Mouse (Mus musculus): ENCODE results near the gene H3f3b. TPM values are rescaled to one million over a fixed set of nuclear protein-coding genes. Genes with fewer than 3 reads are reported as not detected.
"Not testable (repeated sequence)": the region's sequence is repeated elsewhere in the genome, so short reads cannot be mapped to it uniquely, and the experiment has no call there.

Gene H3f3b
- total RNA-seq, 4 experiments from 2014 or later, result 92.7 to 141 (median 123) TPM

DNA sequence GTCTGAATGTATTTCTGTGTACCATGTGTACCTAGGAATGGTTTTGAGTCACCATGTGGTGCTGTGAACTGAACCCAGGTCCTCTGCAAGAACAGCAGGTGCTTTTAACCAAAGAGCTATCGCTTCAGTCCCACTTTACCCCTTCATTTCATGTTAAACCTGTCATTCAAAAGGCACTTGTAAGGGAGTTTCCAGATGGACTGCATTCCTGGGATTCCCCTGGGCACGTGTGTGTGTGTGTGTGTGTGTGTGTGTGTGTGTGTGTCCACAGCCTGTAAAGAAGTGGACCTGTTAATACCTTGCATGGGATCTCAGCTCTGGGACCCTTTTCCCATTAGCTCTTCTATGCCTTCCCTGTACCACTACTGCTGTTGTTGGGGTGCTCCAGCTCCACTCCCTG lies 21.8 kb upstream of the H3f3b start:
- no peak for DNase-seq (ENCODE audit: low spot score)

DNA sequence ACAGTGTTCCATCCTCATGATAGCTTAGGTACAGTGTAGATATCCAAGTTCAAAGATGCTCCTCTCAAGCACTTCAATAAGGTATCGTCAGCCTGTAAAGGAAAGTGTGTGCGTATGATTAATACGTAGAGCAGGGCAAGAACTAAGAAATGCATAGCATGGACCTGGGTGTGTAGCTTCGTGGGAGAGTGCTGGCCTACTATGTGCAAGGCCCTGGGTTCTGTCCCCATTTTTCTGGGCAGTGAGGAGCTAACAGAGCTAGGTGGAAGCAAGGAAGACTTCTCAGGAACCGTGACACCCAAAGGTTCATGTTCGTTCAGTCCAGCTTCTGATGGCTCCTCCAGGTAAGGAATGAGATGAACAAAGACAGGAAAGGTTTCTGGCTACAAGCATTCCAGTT lies 17.4 kb upstream of the H3f3b start:
- no peak for DNase-seq (ENCODE audit: low spot score)

DNA sequence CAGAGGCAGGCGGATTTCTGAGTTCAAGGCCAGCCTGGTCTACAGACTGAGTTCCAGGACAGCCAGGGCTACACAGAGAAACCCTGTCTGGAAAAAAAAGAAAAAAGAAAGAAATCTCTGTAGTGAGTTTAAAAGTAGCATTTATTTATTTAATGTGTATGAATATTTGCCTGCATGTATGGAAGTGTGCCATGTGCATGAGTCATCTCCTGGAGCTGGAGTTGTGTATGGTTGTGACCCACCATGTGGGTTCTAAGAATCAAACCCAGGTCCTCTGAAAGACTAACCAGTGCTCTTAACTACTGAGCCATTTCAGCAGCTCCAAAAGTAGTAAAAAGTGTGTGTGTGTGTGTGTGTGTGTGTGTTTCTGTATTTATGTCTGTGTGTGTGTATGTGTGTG lies 15.5 kb upstream of the H3f3b start:
- no peak for DNase-seq (ENCODE audit: low spot score)

DNA sequence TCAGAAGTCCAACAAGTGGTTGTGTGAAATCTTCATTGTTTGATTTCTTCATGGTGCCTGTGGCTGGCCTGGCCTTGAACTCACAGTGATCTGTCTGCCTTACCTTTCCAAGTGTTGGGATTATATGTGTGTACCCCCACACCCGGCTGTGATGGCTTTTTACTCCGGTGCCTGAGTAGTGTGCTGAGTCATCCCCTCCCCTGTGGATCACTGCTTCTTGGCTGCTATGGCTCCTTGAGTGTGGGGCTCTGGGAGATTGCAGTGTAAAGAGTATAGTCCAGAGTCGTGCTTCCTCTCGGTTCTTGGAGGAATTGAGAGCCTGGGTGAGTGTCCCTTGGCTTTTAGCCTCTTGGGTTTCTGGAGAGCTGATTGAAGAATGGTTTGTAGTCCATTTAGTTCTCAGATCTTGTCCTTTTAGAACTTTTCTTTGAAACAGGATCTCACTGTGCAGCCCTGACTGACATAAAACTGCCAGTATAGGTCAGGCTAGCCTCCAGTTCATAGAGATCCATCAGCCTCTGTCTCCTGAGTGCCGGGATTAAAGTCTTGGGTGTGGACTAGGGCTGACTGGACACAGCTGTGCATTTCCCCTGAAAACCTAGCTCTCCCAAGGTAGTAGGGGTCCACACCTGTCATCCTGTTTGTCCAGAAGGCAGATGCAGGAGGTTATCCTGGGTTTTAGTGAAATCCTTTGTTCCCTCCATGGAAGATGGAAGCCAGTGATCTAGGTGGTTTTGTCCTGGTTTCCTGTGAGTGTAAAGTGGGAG lies 14.8 kb upstream of the H3f3b start:
- no peak for DNase-seq (ENCODE audit: low spot score)

DNA sequence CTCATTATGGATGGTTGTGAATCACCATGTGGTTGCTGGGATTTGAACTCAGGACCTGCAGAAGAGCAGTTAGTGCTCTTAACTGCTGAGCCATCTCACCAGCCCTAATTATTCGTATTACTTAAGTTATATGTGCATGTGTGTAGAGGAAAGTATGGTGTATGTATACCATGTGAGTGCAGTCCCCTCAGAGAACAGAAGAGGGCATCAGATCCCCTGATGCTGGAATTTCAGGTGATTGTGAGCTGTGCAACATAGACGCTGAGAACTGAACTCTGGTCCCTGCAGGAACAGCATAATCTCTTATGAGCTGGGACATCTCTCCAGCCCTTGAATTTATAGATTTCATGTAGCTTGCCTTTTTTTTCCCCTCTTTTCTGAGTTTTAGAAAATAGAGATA lies 14.1 kb upstream of the H3f3b start:
- DNase-seq (ENCODE audit: low spot score), result no peak

DNA sequence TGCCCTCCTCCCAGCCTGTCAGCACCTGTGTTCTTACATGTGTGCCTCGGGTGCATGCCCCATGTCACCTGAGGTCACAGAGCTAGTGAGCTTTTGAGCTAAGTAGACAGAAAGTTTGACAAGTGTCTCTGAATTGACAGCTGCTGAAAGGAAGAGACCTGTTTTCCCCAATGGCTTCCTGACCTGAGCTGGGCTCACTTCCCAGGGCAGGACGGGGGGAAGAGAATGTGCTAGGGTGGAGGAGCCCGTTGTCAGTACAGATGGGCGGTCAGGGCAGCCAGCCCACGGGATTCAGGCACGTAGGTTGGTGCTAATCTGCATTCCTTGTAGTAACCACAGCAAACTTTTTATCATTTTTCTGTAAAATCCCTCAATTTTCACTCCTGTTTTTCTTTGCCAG lies 12.8 kb upstream of the H3f3b start:
- no peak for DNase-seq (ENCODE audit: low spot score)

DNA sequence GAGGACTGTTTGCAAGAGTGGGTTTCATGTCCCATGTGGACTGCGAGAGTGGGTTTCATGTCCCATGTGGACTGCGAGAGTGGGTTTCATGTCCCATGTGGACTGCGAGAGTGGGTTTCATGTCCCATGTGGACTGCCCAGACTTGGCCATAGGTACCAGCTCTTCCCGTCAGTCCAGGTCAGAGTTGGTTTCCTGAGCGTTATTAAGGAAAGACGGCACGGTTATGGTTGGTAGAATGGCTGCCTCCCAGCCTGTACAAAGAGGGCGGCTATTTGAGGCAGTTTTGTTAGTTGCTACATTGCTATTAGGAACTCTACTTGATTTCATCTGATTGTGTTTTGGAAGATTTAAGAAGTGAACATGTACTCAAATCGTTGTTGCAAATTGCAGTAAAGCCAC lies 10.1 kb upstream of the H3f3b start:
- DNase-seq (ENCODE audit: low spot score), result no peak

DNA sequence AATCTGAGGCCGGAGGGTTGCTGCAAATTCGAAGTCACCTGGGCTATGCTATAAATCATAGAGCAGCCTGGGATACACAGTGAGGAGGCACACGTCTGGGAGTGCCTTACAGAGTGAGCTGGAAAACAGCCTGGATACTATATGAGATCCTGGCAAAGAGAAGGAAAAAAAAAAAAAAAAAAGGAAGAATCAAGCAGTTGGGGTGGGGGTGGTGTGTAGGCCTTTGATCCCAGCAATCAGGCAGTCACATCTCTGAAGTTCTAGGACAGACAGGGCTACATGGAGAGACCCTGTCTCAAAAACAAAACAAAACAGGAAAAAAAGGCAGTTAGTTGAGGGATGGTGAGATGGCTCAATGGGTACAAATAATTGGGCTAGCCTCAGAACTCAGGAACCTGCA lies 8.9 kb upstream of the H3f3b start:
- DNase-seq (ENCODE audit: low spot score), result no peak

DNA sequence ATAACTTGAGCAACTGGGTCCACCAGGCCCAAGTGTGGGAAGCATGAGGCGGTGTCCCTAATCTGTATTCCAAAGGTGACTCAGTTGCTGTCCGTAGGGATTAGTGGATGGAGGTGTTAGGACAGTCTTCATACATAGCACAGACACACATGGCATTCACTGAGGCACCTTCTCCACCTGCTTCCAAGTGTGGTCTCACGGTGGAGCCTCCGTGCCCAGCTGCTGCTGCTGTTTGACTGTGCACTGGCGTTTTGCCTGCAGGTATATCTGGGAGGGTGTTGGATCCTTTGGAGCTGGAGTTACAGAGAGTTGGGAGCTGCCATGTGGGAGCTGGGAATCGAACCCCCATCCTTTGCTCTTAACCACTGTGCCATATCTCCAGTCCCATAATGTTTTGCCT lies 6.8 kb upstream of the H3f3b start:
- no peak for DNase-seq (ENCODE audit: low spot score)

DNA sequence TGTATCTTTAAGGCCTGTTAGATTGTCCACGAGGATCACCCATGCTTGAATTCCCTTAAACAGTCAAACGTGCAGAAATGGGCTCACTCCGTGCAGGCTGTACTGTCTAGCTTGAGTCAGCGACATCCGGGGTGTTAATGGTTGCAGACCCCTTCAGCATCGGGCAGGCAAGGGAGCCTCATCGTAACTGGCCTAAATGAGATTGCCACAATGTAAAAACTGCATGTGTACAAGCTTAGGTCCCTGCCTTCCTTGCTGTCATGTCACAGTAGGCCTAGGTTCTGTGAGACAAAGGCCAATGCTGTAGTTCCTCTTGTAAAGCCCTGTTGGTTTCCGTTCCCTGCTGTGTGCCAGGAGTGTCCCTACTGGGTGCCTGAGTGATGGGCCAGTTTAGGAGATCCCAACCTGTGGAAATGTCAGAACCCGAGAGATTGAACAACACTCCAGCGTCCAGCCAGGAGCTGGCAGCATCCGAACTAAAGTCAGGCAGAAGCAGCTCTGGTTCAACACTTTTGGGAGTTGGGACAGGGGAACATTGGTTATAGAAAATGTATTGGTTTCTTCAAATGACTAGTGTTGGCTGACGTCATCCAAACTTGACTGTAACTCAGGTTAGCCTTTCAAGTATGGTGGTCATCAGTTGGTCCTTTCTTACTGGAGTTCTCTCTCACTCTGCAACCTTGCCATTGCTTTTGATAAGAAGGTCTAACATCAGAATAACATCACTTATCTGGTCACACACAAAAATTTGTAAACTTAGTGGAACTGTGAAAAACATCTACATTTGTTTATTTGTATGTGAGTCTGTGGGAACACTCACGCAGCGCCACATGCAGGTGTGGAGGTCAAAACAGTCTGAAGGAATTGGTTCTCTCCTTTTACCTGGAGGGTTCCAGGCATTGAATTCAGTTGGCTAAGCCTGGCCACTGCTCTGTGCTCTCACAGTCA lies 3.4 kb upstream of the H3f3b start:
- DNase-seq (ENCODE audit: low spot score), result no peak

DNA sequence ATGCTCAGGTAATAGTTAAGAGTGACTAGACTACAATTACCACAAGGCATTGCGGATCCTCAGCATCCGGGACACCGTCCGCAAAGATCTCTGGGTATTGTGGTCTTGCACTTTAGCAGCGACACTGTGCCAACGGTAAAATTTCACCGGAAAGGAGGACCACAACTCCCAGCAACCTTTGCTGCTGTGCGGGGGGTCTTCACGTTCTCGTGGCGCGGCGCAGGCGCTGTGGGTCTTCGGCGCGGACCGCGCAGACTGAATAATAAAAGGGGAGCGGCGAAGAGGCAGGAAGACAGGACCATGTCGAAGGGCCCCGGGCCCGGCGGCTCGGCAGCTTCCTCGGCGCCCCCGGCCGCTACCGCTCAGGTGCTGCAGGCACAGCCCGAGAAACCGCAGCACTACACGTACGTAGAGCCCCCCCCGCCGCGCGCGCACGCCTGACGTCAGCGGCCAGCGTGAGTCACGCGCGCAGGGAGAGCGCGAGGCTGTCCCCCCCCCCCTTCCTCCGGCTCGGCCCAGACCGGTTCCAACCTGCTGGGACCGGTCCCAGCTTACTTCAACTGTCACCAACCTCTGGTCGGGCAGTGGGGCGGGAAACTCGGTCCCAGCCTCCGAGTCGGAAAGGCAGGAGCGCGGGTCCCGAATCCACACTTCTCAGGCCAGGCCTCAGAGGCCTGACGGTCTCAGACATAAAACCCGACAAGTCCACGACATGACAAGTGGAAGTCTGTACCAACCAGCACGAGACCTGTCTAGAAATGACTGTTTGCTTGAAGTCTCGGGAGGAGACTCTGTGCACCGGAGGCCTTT lies 2.5 kb upstream of the H3f3b start, which contains the start of gene Unk:
Unk (plus strand) TSS at position 235 of the 810 bp plus-strand sequence.
- DNase-seq (ENCODE audit: low spot score), result peak; percentile 99

DNA sequence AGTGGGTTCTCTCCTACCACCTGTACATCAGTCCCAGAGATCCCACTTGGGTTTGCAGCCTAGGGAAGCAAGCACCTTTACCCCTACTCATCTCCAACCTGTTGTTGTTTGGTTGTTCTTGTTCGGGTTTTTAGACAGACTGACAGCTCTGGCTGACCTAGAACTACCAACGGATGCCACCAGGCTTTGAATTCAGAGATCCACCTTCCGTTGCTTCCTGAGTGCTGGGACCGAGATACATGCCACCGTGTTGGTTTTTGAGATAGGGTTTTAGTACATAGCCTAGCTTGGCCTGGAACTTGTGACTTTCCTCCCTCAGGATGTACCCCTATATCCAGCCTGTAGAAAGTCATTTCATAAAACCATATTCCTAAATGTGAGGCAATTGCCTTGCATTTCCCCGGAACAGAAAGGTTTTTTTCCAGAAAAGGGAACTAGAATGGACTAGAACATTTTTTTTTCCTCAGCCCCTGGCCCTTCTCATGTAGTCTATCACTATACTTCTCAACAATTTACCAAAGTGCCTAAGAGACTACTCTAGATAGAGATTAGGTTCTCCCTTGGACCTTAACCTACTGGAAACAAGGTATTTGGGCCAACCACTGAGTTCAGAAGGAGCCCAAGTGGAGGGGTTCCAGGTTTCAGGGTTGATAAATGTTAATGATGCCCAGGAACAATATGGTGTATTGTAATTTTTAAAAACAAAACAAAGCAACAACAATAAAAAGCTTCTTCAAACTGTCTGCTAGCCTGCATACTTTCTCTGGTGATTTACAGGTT lies 1.5 kb upstream of the H3f3b start:
- no peak for DNase-seq (ENCODE audit: low spot score)

DNA sequence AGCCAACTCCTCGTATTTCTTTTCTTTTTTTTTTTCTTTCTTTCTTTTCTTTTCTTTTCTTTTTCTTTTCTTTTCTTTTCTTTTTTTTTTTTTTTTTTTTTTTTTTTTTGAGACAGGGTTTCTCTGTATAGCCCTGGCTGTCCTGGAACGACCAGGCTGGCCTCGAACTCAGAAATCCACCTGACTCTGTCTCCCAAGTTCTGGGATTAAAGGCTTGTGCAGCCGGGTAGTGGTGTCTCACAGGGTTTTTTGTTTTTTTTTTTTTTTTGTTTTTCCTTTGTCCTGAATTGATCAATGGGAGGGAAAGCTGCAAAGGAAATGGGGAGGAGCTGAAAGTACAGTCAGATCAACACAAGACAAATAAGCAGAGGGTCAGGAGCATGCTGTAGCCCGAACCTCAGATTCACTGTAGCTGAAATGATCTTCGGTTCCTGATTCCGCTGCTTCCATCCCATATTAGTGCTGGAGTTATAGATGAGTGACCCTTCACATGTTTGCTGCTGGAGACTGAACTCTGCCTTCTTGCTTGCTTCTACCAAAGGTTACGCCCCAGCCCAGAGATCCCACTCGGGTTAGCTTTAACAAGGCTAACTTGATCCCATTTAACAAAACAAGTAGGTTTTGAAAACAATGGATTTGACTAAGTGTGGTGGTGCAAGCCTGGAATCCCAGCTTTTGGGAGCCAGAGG lies 559 bp upstream of the H3f3b start:
- no peak for DNase-seq (ENCODE audit: low spot score)

DNA sequence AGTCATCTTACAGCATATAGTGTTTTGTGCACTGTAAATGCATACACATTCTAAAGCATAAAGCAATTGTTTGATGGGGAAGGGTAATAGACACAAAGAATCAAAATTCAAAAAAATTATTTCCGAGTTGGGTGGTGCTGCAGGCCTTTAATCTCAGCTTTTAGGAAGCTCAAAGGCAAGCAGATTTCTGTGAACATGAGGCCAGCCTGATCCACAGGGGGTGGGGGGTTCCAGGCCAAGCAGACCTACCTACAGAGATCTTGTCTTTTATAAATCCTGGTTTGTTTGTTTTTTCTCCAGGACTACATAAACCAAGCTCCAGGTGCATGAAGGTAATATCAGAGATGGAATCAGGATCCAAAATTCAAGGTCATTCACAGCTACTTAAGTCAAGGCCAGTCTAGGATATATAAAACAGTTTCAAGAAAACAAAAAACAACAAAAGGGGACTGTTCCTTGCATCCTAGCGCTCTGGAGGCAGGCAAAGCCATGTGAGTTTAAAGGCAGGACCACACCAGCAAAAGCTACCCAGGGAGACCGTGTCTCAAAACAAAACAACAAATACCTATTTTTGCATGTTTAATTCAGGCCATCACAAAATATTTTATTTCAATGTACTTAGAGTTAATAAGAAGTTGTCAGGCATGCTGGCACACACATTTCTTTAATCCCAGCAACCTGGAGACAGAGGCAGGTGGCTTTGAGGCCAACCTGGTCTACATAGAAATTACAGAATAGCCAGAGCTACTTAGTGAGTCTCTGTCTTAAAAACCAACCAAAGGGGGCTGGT lies 2.5 kb downstream of the H3f3b start:
- no peak for DNase-seq (ENCODE audit: low spot score)

DNA sequence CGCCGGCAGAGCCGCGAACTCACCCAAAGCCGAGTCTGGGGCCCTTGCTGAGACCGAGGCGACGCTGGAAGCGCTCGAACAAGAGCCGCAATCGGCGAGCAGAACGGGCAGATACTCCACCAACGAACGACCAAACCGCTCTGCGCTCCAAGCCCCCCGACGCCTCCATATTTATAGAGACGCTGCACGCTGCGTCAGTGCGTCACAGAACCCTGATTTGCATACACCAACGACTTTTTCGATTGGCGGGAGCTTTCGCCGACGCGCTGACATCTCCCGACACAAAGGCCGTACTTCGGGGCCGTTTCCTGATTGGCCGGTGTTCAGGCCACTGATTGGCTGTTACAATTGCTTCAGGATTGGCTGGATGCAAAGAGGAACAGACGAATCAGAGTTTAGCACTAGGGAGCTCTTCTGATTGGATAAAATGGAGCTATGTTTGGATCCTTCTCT lies 3.4 kb downstream of the H3f3b start:
- DNase-seq (ENCODE audit: low spot score), result peak; percentile 97

DNA sequence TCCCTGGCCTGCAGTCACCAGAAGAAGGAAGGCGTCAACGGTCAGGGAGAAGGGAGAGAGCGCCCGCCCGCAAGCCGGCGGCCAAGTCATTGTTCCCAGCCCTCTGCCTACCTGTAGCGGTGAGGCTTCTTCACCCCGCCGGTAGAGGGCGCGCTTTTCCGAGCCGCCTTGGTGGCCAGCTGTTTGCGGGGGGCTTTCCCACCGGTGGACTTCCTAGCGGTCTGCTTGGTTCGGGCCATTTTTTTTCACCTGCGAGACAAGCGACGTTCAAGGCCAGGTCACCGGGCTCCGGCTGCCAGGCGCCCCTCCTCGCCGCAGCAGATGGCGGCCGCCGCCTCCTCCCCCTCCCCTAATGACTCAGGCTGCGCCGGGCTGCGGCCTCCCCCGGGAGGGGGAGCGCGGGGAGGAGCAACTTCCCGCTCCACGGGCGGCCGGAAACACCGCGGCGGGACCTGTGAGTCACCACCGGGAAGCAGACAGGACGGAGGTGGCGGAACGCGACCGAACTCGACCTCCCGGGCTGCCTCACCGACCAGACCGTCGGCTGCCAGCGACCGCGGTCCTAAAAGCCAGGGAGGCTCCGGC lies 3.9 kb downstream of the H3f3b start:
- peak; percentile 76 for DNase-seq (ENCODE audit: low spot score)

DNA sequence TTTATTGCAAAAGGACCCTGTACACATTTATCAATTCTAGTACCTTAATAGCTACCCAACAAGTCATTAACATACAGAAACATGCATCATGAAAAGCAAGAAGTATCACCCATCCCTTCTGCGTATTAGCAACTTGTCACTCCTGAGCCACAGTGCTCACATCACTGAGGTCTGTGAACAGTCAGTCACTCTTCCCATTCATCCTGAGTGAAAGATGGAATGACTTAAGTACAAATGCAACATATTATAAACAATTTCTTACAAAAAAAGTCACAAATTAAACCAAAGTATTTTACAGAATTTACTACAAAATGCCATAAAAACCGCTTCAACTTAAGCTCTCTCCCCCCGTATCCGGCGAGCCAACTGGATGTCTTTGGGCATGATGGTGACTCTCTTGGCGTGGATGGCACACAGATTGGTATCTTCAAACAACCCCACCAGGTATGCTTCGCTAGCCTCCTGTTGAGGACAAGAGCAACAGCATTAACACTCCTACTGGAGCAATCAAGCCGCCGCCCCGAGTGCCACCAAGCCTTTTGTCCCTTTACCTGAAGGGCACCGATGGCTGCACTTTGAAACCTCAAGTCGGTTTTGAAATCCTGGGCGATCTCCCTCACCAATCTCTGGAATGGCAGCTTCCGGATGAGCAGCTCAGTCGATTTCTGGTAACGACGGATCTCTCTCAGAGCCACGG lies 4.5 kb downstream of the H3f3b start:
- DNase-seq (ENCODE audit: low spot score), result not testable (repeated sequence)

DNA sequence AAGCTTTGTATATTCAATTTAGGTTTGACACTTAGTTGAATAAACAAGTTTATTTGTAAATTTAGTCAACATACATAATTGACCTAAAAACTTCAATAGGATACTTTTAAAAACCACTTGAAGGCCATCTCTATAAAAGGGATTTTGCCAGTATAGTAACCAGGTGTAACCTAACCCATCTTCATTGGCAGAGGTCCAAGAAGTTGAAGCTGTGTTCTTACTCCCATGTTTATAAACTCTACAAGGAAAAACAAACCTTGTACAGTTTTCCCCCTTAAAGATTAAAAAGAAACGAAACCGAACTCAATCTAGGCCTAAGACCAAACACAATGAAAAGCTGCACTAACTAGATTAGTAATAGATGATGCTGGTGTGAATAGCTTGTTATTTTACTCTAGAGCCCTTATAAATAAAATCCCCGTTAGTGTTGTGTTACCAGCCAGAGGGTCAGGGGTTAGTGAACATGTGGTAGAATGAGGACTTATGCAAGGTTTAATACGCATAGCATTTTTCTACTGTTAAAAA lies 5.4 kb downstream of the H3f3b start:
- no peak for DNase-seq (ENCODE audit: low spot score)
